Mouse (Mus musculus) heart, embryonic 15.5 days (tissue): ENCODE measurements around the gene a. TPM values are rescaled to one million over a fixed set of nuclear protein-coding genes. Genes with fewer than 3 reads are reported as not detected.

Source experiments
- ATAC-seq: fragments of 200-750 bp; cut with Nextera tagmentation; replicated peaks from 2 replicates; pipeline ENCODE4 v1.8.0; 2017; ENCODE audit warnings: low read depth, moderate TSS enrichment; ENCODE audit not compliant: insufficient number of reproducible peaks, insufficient read depth, low FRiP score
- H3K27ac ChIP-seq: fragments of 300-500 bp; sonication (generic); 2 replicates; pipeline ENCODE4 v1.5.1; 2015; ENCODE audit warnings: mild to moderate bottlenecking, inconsistent platforms
- H3K27me3 ChIP-seq: fragments of 300-500 bp; sonication (generic); 2 replicates; pipeline ENCODE4 v1.6.1; 2015; ENCODE audit warnings: inconsistent platforms
- H3K36me3 ChIP-seq: fragments of 300-500 bp; sonication (generic); 2 replicates; pipeline ENCODE4 v1.6.1; 2015; ENCODE audit warnings: mild to moderate bottlenecking, inconsistent platforms
- H3K4me1 ChIP-seq: fragments of 300-500 bp; sonication (generic); replicated peaks from 2 replicates; pipeline ENCODE4 v1.6.1; 2015; ENCODE audit warnings: inconsistent platforms
- H3K4me2 ChIP-seq: fragments of 300-500 bp; sonication (generic); 2 replicates; pipeline ENCODE4 v1.6.1; 2015; ENCODE audit warnings: inconsistent platforms, mild to moderate bottlenecking, moderate library complexity
- H3K4me3 ChIP-seq: fragments of 300-500 bp; sonication (generic); 2 replicates; pipeline ENCODE4 v1.5.1; 2015; ENCODE audit warnings: mild to moderate bottlenecking, inconsistent platforms
- H3K9ac ChIP-seq: fragments of 300-500 bp; sonication (generic); 2 replicates; pipeline ENCODE4 v1.6.1; 2015; ENCODE audit warnings: mild to moderate bottlenecking, inconsistent platforms
- H3K9me3 ChIP-seq: fragments of 300-500 bp; sonication (generic); replicated peaks from 2 replicates; pipeline ENCODE4 v1.6.1; 2016; ENCODE audit warnings: inconsistent platforms
- WGBS: fragments of 180-500 bp; shearing (Covaris S2); methylation state at CpG from one replicate; pipeline ENCODE4 v1.1.7; 2015; ENCODE audit warnings: mixed read lengths; 5-methylcytosine and 5-hydroxymethylcytosine counted together
- polyA plus RNA-seq: library from polyadenylated mRNA; unstranded; fragments of >200 nt; fragmentation: Nextera tagmentation; extraction: Ambion mirVana; gene quantifications from 2 replicates; pipeline ENCODE4 v1.2.1, GENCODE M21; 2015

a gene
- 0.30 and 0.71 TPM in 2 replicates for polyA plus RNA-seq

DNA sequence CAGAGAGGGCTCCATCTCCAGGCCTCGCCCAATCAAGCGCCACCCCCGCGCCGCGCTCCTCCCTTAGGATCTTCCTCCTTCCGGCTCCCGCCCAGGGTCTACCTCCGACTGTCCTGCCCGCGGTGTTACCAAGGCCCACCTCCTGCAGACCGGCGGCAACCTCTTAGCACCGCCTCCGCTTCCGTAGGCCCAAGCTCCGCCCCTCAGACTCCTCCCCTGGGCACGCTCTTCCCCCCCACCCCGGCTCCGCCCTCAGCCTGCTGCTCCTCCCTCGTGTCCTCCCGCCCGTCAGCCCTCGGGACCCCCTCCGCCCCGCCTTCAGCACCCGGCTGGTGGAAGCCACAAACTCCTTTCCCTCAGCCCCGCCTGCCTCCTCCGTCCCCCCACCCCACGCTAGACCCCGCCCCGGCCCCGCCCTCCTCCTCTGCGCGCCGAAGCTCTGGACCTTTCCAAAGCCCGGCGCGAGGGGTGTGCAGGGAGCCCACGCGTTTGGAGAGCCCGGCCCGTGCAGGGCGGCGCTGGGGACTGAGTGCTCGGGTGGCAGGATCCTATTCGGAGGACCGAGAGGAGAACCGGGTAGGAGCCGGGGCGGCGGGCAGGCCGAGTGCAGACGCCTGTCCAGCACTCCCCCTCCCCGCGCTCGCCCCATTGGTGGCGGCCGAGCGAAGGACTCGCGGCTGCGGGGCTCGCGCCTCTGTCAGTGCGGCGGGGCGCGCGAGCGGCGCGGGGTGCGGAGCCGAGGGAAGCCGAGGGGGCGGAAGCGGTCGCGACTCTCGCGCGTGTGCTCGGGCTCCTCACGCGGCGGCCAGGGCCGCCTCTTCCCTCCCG lies at the start of gene a, which contains the start of gene Raly:
Gene a (plus strand): TSS at position 747 of the 828 bp plus-strand sequence.
Gene Raly (plus strand): TSS at position 441 of the 828 bp plus-strand sequence.
- H3K4me1 ChIP-seq = peaks cover 36% of the 10 kb centered on the region

DNA sequence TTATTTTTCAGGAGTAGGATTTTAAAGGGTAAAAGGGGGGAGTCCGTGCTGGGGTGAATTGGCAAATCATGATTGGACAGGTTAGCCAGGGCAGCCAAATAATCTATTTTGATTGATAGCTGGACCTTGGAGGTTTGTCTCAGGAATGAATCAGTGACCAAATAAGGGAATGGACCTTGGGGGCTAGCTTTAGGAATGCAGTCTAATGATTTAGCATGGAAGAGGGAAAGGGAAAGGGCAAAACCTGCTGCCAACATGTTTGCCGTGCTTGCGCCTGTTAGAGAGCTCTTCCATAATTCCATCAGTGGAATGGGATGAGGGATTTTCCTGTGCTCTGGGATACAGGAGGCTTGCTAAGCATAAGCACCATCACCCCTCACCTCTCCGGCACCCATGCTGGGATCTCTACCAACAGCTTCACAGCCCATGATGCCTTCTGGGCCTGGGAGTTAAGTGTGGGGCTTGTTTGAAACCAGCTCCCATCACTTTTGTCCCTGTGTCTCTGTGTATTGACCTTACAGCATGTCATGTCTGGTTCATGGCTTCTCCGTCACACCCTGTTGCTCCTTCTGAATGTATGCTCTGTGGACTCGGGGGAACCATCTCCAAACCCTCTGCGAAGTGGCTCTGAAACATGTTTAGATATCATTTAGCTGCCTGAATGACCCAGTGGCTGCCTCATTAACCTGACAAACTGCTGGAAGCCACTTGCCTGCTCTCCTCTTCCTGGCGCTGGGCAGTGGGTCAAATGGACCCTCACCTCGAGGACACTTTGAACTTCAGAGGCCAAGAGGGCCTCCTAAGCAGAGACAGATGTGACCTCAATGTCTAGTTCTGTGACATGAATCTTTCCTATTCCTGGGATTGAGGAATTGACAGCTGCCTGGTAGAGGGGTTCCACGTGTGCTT lies 48.0 kb upstream of the a start:
- no peak for ATAC-seq
- Histone ChIP-seq H3K9me3 (no peaks in the 10 kb centered on the region), H3K36me3 (no peaks in the 10 kb centered on the region), H3K27ac (no peak overlapping the region), H3K4me3 (no peak overlapping the region), H3K4me2 (no peak overlapping the region), H3K4me1 (no peaks in the 10 kb centered on the region), H3K9ac (no peak overlapping the region), H3K27me3 (no peaks in the 10 kb centered on the region)
- 68% methylated on average over 10 of the region's 10 CpGs for WGBS

More for the DNA sequence above, at the start of gene a, which contains the start of gene Raly:
- H3K27ac ChIP-seq = peak within 1 kb of the TSS; percentile 95
- H3K4me3 ChIP-seq = peak within 1 kb of the TSS; percentile 98
- H3K4me2 ChIP-seq = peak within 1 kb of the TSS; percentile 66
- WGBS = 1% methylated on average over 83 of the region's 89 CpGs
- no peaks in the 10 kb centered on the region for H3K9me3 ChIP-seq
- H3K27me3 ChIP-seq = no peaks in the 10 kb centered on the region
- peak within 1 kb of the TSS; percentile 99 for H3K9ac ChIP-seq
- peak; percentile 95 for ATAC-seq
- no peaks in the 10 kb centered on the region for H3K36me3 ChIP-seq

DNA sequence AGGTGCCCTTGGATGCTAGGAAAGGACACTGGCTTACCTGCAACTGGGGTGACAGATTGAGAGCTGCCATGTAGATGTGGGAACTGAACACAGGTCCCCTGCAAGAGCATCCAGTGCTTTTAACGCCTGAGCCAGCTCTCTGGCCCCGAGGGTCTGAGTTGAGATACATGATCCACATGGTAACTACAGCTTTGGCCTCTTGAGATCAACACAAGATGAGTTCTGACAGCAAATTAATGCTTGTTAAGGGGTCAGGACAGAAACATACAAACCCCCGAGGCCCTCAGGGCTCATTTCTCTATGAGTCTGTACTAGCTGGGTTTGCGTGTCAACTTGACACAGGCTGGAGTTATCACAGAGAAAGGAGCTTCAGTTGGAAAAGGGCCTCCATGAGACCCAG lies 47.3 kb upstream of the a start:
- no peak for ATAC-seq
- WGBS = 60% methylated on average over 4 of the region's 4 CpGs

DNA sequence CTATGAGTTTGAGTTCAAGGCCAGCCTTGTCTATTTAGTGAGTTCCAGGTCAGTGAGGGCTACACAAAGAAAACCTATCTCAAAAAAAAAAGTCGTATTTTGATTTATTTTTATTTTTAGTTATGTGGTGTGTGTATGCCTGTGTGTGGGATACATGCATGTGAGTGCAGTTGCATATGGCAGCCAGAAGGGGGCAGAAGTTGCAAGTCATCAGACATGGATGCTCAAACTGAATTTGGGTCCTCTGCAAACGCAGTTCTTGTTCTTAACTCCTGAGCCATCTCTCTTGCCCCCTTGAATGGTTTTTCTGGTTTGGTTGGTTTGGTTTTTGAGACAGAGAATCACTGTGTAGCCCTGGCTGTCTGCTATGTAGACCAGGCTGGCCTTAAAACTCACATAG lies 42.8 kb upstream of the a start:
- Histone ChIP-seq H3K4me2 (no peak overlapping the region), H3K27ac (no peak overlapping the region), H3K9ac (no peak overlapping the region), H3K9me3 (no peaks in the 10 kb centered on the region), H3K4me1 (peaks cover 8% of the 10 kb centered on the region; the same call in 1 of the 2 replicates), H3K27me3 (no peaks in the 10 kb centered on the region), H3K36me3 (no peaks in the 10 kb centered on the region), H3K4me3 (no peak overlapping the region)
- no peak for ATAC-seq
- 74% methylated on average over 2 of the region's 2 CpGs for WGBS

More for the DNA sequence above, 47.3 kb upstream of the a start:
- Histone ChIP-seq H3K4me1 (no peaks in the 10 kb centered on the region), H3K9me3 (no peaks in the 10 kb centered on the region), H3K27ac (no peak overlapping the region), H3K9ac (no peak overlapping the region), H3K36me3 (no peaks in the 10 kb centered on the region), H3K27me3 (no peaks in the 10 kb centered on the region), H3K4me3 (no peak overlapping the region), H3K4me2 (no peak overlapping the region)

DNA sequence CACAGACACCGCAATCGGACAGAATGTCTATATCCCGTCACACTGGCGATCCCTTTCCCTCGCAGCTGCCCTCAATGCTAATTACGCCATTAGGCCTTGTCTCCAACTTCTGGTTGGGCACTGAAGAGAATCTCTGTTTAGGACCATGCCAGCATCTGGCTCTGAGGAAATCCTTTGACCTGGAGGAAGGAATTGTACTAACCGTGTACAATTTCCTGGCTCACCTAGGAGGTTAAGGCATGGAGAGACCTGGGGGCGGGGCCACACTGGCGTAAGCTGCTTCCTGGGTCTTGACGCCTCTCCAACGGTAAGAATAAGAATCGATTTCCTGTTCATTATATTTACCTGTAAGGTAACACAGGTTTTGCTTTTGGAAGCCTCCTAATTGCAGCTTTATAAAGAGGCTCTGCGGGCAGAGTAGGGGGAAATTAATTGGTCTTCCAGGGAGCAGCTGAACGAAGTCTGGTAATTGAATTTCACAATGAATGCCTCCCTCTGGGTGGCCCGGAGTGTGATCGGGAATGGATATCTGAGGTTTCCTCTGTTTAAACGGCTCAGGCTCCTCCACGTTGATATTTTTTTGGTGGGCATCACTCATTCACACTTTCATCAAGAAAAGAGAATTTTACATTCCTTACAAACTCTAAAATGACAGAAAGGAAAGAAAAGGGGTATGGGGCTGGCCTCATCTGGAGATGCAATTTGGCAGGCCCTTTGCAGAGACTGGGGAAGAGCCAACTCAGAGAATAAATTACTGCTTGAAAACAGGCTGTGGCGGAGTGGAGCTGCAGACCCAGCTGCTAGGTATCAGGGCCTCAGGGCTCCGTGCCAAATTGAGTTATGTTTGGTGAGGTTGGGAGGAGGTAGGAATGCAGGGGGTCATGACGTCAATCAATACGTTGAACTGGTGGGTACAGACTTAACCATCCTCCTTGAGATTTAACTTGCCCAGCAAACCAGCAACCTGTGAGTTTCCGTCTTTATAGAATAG lies 41.9 kb upstream of the a start:
- Histone ChIP-seq H3K4me2 (no peak overlapping the region), H3K4me1 (peaks cover 8% of the 10 kb centered on the region; the same call in 1 of the 2 replicates), H3K9ac (no peak overlapping the region), H3K9me3 (no peaks in the 10 kb centered on the region), H3K27ac (no peak overlapping the region), H3K4me3 (no peak overlapping the region), H3K27me3 (no peaks in the 10 kb centered on the region), H3K36me3 (no peaks in the 10 kb centered on the region)
- no peak for ATAC-seq
- WGBS = 60% methylated on average over 23 of the region's 23 CpGs

DNA sequence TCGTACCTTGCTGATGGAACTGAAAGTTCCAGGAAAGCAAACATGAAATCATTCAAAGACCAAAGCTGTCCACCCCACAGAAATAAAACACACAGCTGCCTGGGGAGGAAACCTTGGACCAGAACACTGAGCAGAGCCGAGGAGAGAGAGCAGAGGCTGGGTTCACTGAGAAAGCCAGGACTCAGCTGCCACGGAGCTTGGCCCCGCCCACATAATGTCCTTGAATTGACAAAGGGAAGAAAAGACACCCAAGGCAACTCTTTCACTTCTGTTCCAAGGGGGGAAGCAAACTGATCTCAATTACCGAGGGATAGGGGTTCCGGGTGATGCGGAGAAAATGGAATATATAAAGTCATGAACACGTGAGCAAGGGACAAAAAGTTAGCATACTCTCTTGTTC lies 39.3 kb upstream of the a start:
- ATAC-seq = no peak
- Histone ChIP-seq H3K4me2 (no peak overlapping the region), H3K9ac (no peak overlapping the region), H3K27me3 (no peaks in the 10 kb centered on the region), H3K9me3 (no peaks in the 10 kb centered on the region), H3K36me3 (no peaks in the 10 kb centered on the region), H3K27ac (no peak overlapping the region), H3K4me3 (no peak overlapping the region), H3K4me1 (peaks cover 8% of the 10 kb centered on the region; the same call in 1 of the 2 replicates)
- WGBS = 59% methylated on average over 8 of the region's 8 CpGs

DNA sequence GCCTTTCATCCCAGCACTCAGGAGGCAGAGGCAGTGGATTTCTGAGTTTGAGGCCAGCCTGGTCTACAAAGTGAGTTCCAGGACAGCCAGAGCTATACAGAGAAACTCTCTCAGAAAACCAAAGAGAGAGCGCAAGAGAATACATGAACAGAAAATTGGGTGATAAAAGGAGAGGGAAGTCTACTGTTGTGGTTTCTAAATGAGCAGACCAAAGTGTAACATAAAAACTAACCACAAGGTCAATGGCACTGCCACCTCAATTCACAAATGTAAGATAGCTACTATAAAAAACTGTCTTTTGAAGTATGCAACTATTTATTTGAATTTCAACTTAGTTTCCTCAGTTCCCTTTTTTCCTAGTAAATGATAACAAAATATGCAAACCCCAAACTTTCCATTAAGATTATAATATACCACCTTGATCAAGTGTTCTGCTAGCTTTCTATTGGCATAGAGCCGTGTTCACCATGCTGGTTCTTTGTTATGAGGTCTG lies 37.1 kb upstream of the a start:
- WGBS = 87% methylated on average over 2 of the region's 2 CpGs
- no peak overlapping the region for H3K27ac ChIP-seq
- no peak overlapping the region for H3K4me2 ChIP-seq
- no peak for ATAC-seq
- H3K9me3 ChIP-seq = no peaks in the 10 kb centered on the region
- no peaks in the 10 kb centered on the region for H3K27me3 ChIP-seq
- H3K4me3 ChIP-seq = no peak overlapping the region
- H3K36me3 ChIP-seq = no peaks in the 10 kb centered on the region
- peaks cover 6% of the 10 kb centered on the region; the same call in 1 of the 2 replicates for H3K4me1 ChIP-seq
- no peak overlapping the region for H3K9ac ChIP-seq

DNA sequence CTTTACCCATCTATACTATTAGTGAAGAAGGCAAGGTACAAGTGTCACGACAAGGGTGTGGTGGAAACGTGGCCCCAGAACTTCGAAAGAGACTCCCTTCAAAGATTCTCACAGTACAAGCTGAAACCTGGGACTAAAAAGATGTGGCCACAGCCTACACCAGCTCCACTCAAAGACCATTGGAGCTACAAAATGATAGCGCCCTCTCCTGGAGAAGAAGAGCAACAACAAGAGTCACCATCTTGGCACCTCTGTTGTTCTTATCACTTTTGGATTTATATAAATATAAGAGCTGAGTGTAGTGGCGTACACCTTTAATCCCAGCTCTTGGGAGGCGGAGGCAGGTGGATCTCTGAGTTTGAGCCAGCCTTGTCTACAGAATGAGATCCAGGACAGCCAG lies 35.4 kb upstream of the a start:
- 66% methylated on average over 6 of the region's 6 CpGs for WGBS
- H3K4me3 ChIP-seq = no peak overlapping the region

DNA sequence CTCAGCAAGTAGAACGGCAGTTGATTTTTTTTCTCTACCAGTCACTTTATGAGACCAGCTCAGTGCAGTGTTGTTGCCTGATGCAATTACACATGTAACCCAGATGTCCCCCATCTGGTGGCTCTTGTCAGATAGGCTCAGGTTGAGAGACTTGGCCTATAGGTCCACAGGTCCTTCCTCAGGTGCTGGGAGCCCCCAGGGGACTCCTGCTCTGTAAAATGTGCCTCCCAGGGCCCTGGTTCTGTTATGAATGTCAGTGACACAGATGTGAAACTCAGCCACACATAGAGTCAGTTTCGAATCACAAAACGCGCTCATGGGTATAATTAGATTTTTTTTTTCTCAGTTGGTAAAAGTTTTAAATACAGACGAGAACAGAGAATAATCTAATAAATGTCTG lies 33.5 kb upstream of the a start:
- no peaks in the 10 kb centered on the region for H3K27me3 ChIP-seq
- no peak overlapping the region for H3K27ac ChIP-seq
- no peak overlapping the region for H3K4me3 ChIP-seq
- H3K9me3 ChIP-seq = no peaks in the 10 kb centered on the region
- H3K4me2 ChIP-seq = no peak overlapping the region
- ATAC-seq = no peak
- no peaks in the 10 kb centered on the region for H3K4me1 ChIP-seq
- 85% methylated on average over 5 of the region's 5 CpGs for WGBS
- H3K36me3 ChIP-seq = no peaks in the 10 kb centered on the region
- H3K9ac ChIP-seq = no peak overlapping the region

More for the DNA sequence above, 35.4 kb upstream of the a start:
- no peaks in the 10 kb centered on the region for H3K9me3 ChIP-seq
- no peaks in the 10 kb centered on the region for H3K36me3 ChIP-seq
- no peak overlapping the region for H3K9ac ChIP-seq
- no peak overlapping the region for H3K4me2 ChIP-seq
- H3K4me1 ChIP-seq = no peaks in the 10 kb centered on the region
- no peaks in the 10 kb centered on the region for H3K27me3 ChIP-seq
- no peak for ATAC-seq
- no peak overlapping the region for H3K27ac ChIP-seq

DNA sequence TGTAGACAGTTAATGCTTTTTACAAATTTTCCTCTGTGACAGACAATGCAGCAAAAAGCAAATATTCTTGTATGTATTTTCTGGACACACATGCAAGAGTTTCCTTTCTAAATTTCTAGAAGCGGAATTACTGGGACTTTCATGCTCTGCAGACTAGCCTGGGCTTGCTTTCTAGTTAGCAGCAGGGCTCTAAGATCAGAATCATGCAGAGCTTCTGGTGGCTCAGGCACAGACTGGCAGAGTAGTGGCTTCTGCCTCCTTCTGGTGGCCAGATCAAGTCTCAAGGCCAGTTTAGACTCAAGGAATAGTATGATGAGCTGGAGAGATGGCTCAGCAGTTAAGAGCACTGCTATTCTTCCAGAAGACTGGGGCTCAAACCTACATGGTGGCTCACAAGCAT lies 32.7 kb upstream of the a start:
- Histone ChIP-seq H3K9me3 (no peaks in the 10 kb centered on the region), H3K27me3 (no peaks in the 10 kb centered on the region), H3K4me3 (no peak overlapping the region), H3K27ac (no peak overlapping the region), H3K4me1 (peaks cover 6% of the 10 kb centered on the region), H3K36me3 (no peaks in the 10 kb centered on the region), H3K9ac (no peak overlapping the region), H3K4me2 (no peak overlapping the region)
- 78% methylated on average over 1 of the region's 1 CpGs for WGBS
- ATAC-seq = no peak
